Mouse (Mus musculus) MEL (cell line): ENCODE results near the gene Sp9.
A peak's percentile ranks its signal among the peaks of the same experiment; 100 is the strongest.

Experiments
- CTCF ChIP-seq, 3 experiments: IDR thresholded peaks in 2 of 3; conservative IDR thresholded peaks in 1 of 3; 2 replicates each; pipeline ENCODE4 v1.5.1; 2011 to 2012; ENCODE audit warnings: low read length in 3 of 3, low read depth in 2 of 3, mild to moderate bottlenecking in 2 of 3, improper control_type of control experiment in 1 of 3, inconsistent platforms in 1 of 3, mixed read lengths in 1 of 3, moderate library complexity in 1 of 3; ENCODE audit not compliant: control insufficient read depth in 1 of 3, insufficient read depth in 1 of 3, poor library complexity in 1 of 3, severe bottlenecking in 1 of 3
- ELF1 ChIP-seq: IDR thresholded peaks from 2 replicates; pipeline ENCODE4 v1.6.1; 2014; ENCODE audit warnings: low read depth, mild to moderate bottlenecking, inconsistent platforms, low read length, improper control_type of control experiment, moderate library complexity
- GATA1 ChIP-seq: IDR thresholded peaks from 2 replicates; pipeline ENCODE4 v1.6.1; 2011; ENCODE audit warnings: low read depth, low read length, improper control_type of control experiment
- MEF2A ChIP-seq: IDR thresholded peaks from 2 replicates; pipeline ENCODE4 v1.6.1; 2014; ENCODE audit warnings: low read depth, mild to moderate bottlenecking, inconsistent platforms, low read length, improper control_type of control experiment; ENCODE audit not compliant: poor library complexity, insufficient replicate concordance, severe bottlenecking; ENCODE audit errors: extremely low read depth
- POLR2A ChIP-seq, 2 experiments: IDR thresholded peaks; 2 replicates each; pipeline ENCODE4 v1.6.1; 2011 to 2012; ENCODE audit warnings: low read length in 2 of 2, mild to moderate bottlenecking in 2 of 2, control low read depth in 1 of 2, improper control_type of control experiment in 1 of 2, low read depth in 1 of 2, moderate library complexity in 1 of 2; ENCODE audit not compliant: control insufficient read depth in 1 of 2, insufficient read depth in 1 of 2, poor library complexity in 1 of 2
- POLR2AphosphoS5 ChIP-seq: IDR thresholded peaks from 2 replicates; pipeline ENCODE4 v1.6.1; 2012; ENCODE audit warnings: low read depth, borderline replicate concordance, mild to moderate bottlenecking, inconsistent platforms, low read length, moderate library complexity, mixed read lengths
- TBP ChIP-seq: IDR thresholded peaks from 2 replicates; pipeline ENCODE4 v1.8.0; 2011; ENCODE audit warnings: low read depth, low read length, improper control_type of control experiment
- USF1 ChIP-seq: IDR thresholded peaks from 2 replicates; pipeline ENCODE4 v1.6.1; 2014; ENCODE audit warnings: low read depth, mild to moderate bottlenecking, inconsistent platforms, low read length, improper control_type of control experiment, moderate library complexity
- ZMIZ1 ChIP-seq: IDR thresholded peaks from 2 replicates; pipeline ENCODE4 v1.6.1; 2012; ENCODE audit warnings: low read depth, mild to moderate bottlenecking, inconsistent platforms, low read length, improper control_type of control experiment, moderate library complexity

- TF ChIP-seq POLR2A (IDR thresholded peaks at IDR 0.05; ENCODE audit: control insufficient read depth in 1 of 2, insufficient read depth in 1 of 2, low read depth in 1 of 2, low read length in 2 of 2, poor library complexity in 1 of 2) (no peak), USF1 (no peak), ELF1 (no peak), MEF2A (no peak), POLR2AphosphoS5 (no peak), ZMIZ1 (no peak), CTCF (IDR thresholded peaks at IDR 0.05 in 2 of 3, conservative IDR thresholded peaks at IDR 0.05 in 1 of 3; ENCODE audit: control insufficient read depth in 1 of 3, insufficient read depth in 1 of 3, low read depth in 2 of 3, low read length in 3 of 3, poor library complexity in 1 of 3, severe bottlenecking in 1 of 3) (peak; percentile 56 to 86 (median 84)), GATA1 (no peak), TBP (no peak)
Observed at GRCm38 (mm10) chr2:73278131-73278854, 6.6 kb downstream of the Sp9 start.
